Mouse (Mus musculus): Measurements from ENCODE around the gene Rps6kb1.

Gene Rps6kb1

DNA sequence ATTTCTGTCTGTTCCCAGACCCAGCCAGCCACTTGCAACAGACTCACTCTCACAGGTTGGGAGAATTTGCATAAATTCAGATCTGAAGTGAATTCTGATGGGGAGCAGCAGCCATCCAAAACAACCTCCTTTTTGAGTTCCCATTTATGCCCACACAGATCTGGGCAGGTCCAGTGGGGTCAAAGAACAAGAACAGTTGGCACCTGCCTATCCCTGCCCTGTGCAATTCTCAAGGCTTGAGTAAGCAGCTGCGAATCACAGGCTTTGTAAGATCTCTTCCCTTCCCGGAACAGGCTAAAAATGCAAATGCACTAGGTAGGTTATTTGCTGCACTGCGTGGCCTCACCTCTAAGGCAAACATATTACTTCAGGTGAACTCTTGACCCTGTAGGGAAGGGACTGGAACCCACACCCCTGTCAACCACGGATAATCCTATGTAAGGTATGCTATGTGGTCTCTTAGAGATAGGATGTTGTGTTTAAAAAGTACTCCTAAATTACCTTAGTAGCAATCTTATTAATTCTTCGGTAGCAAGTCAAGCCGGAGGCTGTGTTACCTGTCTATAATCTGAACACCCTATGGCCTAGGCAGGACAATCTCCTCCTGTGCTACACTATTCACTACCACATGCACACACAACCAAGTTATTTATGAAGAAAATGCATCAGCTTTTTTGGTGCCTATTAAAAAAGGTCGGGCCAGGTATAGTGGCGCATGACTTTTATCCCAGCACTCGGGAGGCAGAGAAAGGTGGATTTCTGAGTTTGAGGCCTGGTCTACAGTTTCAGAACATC is 35.9 kb upstream of the Rps6kb1 start:
- DNase-seq (ENCODE audit: low spot score): peak; percentile 77

DNA sequence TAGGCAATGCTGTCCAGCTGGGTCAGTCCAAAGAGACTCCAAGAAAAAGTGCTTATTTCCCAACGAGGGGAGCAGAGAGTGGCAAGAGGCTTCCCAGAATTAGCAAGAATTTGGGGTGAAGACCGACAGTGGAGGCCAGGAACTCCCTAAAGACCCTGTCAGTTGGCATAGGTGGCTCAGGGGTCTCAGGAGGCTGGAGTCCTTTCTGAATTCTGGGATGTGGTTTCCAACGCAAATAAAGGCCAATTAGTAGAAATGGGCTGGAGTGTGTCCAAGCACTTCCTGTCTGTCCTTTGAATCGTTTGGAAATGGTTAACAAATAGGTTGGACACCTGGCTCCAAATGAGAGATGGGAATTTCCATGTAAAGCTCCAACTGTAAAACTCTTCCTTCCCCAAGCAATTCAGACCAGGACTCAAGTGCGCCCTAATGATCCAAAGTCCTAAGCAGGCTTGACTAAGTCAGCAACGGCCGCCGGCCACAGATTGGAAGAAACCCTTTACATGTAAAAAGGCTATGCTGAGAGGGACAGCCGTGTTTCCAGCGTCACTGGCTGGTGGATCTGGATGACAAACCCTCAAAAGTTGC is 35.2 kb upstream of the Rps6kb1 start:
- no peak for DNase-seq (ENCODE audit: low spot score)

DNA sequence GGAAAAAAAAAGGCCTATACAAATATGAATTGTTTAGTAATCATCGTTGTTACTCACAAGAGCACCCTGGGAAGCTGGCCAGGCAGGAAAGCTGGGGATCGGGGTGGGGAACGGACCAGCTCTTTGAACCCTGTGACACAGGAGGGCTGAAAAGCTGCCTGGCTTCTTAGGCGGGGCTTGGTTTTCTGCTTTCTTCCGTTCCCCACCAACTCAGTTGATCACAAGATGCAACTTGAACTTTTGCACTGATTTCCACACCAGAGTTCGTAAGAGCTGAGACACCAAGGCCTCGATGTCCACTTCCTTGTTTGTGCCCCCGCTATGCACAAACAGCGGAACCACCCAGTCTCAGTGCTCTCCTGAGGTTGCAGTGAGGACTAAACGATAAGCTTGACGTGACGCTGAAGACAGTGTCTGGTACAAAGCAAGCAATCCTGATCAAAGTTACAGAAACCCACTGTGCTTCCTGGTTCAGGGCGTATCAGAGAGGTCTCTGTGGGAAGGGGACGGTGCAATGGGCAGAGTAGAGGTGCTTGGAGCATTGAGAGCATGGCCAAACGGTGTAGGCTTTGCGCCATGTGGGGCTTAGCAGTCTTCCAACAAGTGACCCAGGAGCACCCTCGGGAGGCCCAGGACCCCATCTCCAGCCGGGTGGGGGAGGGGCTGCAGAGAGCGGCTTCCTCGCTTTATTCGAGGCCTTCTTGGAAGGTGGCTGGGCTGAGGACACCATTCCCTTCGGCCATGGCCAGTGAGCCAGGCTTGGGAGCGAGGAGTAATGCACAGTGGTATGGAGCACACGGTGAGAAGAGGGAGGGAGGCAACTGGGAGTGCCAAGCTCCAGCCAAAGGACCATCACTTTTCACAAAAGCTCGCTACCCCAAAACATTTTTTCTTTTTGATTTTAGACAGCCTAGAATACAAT is 34.5 kb upstream of the Rps6kb1 start:
- DNase-seq (ENCODE audit: low spot score): peak; percentile 72

DNA sequence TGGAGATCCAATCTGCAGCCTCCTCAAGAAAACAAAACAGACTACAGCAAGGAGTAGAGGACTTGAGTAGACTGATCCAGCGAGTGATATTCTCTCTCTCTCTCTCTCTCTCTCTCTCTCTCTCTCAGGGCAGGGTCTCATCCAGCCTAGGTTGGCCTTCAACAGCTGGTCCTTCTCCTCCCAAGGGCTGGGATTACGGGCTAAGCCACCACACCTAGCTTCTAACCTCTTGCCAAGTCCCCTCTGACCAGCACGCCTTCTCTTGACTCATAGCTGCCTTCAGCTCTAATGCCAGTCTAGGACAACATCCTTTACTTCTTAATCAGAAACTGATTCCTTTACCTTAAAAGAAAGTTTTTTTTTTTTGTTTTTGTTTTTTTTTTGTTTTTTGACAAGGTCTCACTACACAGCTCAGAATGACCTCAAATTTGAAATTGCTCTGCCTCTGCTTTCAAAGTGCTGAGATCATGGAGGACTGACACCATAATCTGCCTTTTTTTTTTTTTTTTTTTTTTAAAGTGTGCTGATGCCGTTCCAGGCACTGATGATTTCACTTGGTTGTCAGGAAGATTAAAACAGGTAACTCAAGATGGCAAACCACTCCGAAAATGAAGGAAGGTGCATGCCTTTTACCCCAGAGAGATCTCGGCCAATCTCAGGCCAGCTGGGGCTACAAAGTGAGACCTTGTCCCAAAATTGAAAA is 33.7 kb upstream of the Rps6kb1 start:
- DNase-seq (ENCODE audit: low spot score): no peak

DNA sequence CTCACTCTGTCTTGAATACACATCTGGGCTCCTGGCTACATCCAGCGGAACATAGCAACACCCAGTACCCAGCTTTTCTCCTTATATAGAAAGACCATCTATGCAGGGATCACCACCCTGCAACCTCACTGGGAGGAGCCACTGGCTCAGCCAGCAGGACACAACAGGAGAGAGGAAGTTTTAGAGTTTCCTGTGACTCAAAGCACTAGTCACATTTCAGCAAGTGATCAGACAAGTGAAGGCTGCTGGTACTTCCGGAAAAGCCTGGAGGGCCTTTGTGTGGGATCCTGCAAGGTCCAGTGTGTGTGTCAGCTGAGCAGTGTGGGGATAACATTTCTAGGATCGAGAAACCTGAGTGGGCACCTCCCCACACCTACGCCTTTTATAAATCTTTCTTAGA is 32.6 kb upstream of the Rps6kb1 start:
- DNase-seq (ENCODE audit: low spot score): peak; percentile 49

DNA sequence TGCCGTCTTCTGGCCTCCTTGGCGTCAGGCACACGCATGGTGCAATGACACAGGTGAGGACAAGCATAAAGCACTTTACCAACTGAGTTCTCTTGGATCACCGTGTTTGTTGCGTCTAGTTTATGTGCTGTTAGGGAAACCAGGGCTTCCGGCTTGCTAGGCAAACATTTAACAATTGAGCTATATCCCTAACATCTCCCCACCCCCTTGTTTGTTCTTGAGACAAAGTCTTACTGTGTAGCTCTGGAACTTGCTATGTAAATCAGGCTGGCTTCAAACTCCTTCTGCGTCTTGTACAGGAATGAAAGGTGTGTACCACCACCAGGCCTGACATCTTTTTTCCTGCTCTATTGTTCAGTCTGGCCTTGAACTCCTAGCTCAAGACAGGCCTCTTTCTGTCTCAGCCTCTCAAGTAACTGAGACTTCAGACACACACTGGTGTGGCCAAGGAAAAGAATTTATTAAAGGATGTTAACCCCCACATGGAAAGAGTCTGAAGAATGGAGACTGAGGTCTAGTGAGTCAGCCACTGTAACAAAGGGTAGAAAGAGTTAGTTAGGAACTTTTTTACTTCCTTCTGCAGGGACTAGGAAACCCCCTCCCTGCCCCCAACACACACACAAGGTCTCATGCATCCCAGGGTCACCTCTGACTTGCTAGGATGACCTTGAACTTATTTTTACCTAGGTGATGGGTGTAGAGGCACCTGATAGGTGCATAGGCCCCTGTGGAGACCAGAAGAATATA is 31.2 kb upstream of the Rps6kb1 start:
- peak; percentile 64 for DNase-seq (ENCODE audit: low spot score)

DNA sequence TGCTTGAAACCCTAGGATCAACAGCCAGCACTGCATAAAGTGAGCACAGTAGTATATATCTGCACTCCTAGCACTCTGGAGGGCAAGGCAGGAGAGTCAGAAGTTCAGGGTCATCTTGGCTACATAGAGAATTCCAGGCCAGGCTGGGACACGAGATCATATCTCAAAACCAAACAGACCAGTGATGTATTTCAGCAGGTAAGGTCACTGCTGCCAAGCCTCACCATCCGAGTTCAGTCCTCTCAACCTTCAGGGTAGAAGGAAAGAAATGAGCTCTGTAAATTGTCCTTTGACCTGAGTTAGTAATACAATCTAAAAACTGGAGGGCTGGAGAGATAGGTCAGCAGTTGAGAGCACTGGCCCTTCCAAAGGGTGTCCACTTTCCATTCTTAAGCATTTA is 29.8 kb upstream of the Rps6kb1 start:
- DNase-seq (ENCODE audit: low spot score): peak; percentile 49

DNA sequence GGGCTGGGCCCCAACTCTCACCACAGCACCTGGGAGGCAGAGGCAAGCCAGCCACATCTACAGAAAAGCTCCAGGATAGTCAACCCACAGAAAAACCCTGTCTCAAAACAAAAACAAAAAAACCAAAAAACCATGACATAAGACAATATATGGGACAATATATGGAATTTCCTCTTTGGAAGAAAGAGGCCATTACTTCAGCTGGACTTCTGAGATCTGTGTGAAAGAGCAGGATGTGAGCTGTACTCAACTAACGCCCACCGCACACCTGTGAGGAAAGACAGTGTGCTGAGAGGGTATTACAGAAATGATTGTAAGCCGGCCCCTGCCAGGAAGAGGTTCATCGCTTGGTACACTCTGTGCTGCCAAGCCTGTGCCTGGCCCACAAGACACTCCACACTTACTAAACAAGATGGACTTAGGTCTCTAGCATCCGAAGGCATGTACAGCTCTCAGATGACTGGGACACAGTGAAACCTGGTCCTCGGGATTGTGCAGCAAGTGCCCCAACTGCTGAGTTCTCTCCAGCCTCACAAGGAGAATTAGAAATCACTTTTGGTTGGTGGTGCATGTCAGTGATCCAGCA is 29.1 kb upstream of the Rps6kb1 start:
- DNase-seq (ENCODE audit: low spot score): no peak

DNA sequence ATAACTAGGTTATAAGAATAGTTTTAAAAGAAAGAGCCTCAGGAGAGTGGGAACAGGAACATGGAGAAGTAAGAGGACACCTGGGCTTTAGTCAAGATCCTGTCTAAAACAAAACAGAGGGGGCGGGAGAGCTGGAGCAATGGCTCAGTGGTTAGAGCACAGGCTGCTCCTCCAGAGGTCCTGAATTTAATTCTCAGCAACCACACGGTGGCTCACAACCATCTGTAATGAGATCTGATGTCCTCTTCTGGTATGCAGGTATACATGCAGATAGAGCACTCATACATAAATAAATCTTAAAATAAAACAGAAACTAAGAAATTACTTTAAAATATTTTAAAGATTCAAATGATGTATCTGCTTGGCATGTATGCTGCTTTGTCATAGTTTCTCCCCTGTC is 28.0 kb upstream of the Rps6kb1 start:
- DNase-seq (ENCODE audit: low spot score): no peak

DNA sequence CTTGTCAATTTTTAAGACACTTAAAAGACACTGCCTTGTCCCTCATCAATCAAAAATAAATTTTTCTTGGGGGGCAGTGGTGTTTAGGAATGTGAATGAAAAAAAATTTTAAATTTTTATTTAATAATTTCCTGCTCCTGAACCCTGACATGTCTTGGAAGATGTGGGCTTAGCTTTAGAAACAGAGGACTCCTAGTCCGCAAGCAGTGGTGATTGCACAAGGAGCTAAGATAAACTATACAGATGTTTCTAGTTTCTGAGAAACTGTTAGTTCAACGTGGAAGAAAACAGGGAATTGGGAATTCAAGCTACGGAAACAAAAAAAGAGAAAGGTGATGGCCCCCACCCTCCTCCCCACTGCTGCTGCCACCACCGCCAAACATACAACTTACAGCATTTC is 27.3 kb upstream of the Rps6kb1 start:
- DNase-seq (ENCODE audit: low spot score): no peak

DNA sequence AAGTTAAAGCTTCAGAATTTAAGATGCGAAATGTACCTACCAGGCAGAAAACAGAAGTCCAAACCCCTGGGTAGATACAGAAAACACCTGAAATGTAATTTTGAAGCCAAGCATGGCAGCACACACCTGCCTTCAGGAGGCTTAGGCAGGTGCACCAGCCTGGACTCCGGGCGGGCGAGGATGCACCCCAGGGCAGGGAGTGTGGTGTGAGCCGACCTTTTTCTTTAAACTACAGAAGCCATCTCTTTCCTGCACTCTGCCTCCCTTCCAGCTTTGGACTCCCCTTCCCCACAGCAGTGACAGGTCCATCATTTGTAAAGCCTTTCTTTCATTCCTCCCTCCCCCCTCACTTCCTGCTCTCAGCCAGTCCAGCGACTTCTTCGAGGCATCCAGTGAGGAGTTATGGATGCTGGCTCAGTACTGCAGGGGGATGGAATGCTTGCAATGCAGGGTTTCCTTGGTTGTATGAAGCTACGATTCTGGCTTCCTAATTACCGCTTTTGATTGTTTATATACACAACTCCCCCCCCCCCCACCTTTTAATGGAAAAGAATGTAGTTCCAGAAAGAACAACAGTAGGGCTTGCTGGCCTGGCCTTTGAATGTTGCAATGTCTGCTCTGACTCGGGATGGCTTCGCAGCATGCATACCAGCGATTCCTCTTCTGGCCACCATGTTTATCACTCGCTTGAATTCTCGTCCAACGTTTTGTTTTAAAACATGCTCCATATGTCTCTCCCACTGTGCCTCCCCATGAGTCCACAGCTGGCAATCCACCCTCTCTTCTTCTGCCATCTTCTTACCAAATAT is 26.6 kb upstream of the Rps6kb1 start:
- DNase-seq (ENCODE audit: low spot score): peak; percentile 53

DNA sequence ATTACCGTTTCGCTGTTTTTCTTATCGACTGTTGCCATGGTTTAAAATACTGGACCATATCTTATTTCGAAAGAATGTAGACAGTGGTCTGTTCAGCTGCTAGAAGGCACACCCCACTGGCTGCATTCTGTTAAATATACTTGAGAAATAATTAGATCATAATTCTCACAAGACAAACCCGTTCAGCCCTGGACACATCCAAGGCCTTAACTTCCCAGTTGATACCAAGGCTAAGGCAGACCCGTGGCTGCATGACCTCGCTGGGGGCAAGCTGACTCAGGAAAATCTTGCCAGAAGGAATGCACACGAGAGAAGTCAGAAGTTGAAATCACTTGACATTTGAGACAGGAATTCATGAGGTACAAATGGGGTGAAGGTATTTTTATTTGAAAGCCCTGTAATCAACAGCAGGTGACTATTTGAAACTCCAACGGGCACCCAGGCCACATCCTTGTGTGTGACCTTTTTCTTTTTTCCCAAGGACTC is 25.7 kb upstream of the Rps6kb1 start:
- peak; percentile 69 for DNase-seq (ENCODE audit: low spot score)

DNA sequence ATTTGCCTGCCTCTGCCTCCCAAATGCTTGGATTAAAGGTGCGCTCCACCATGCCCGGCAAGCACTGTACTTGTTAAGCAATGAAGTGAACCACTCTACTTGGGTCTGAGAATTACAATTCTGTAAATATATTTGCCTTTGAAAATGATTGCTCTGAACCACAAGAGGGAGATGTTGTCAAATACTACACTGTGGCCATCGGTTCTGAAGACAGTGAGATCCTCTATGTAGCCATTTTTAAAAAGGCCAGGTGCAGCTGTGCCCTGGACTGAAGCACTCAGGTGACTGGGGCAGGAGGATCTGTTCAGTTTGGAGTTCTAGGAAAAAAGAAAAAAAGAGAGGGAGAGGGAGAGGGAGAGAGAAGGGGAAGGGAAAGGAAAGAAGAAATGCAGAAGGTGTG is 23.8 kb upstream of the Rps6kb1 start:
- no peak for DNase-seq (ENCODE audit: low spot score)

DNA sequence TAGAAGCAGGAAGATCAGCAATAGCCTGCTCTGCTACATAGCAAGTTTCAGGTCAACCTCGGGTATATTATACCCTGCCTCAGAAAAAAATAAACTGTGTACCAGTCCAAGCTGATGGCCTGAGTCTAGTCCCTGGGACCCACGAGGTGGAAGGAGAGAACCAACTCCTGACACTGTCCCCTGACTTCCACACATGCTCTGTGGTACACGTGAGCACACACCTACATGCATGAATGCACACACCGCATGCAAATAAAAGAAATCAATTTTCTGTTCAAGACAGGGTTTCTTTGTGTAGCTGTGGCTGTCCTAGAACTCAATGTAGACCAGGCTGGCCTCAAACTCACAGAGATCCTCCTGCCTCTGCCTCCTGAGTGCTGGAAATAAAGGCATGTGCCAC is 13.7 kb upstream of the Rps6kb1 start:
- no peak for DNase-seq (ENCODE audit: low spot score)

DNA sequence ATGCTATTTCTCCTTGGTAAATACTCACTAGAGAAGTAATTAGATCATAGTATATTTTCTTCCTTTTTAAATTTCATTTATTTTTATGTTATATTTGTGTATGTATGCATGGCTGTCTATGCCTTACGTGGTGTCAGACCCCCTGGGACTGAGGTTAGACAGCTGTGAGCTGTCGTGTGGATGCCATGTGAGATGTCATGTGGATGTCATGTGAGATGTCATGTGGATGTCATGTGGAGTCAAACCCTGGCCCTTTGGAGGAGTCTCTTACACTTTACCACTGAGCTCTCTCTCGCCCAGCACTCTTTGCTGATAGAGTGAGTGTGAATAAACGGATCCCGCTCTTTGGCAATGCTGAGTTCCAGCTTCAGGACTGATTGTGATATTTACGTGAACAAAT is 8.9 kb upstream of the Rps6kb1 start:
- DNase-seq (ENCODE audit: low spot score): no peak

DNA sequence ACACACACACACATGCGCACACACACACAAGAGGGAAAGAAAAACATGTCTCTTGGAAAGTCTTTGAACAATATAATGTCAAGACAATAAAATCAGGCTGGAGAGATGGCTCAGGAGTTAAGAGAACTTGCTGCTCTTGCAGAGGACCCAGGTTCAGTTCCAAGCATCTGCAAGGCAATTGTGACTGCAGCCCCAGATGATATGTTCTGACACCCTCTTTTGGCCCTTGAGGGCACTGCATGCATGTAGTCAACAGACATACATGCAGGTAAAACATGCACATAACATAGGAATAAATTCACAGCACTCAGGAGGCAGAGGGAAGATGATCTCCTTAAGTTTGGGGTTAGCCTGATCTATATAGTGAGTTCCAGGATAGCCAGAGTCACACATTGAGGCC is 2.8 kb upstream of the Rps6kb1 start:
- no peak for DNase-seq (ENCODE audit: low spot score)

DNA sequence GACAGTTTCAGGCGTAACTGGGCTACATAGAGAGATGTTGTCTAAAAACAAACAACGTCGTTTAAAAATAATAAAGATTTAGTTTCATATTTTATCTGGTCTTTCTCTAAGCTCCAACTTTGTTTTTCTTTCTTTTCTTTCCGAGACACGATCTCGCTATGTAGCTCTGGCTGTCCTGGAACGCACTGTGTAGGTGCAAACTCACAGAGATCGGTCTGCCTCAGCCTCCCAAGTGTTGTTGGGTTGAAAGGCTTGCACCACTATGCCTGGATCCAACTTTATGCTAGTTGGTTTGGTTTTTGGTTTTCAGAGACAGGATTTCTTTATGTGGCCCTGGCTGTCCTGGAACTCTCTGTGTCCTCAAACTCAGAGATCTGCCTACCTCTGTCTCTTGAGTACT is 951 bp upstream of the Rps6kb1 start:
- no peak for DNase-seq (ENCODE audit: low spot score)

DNA sequence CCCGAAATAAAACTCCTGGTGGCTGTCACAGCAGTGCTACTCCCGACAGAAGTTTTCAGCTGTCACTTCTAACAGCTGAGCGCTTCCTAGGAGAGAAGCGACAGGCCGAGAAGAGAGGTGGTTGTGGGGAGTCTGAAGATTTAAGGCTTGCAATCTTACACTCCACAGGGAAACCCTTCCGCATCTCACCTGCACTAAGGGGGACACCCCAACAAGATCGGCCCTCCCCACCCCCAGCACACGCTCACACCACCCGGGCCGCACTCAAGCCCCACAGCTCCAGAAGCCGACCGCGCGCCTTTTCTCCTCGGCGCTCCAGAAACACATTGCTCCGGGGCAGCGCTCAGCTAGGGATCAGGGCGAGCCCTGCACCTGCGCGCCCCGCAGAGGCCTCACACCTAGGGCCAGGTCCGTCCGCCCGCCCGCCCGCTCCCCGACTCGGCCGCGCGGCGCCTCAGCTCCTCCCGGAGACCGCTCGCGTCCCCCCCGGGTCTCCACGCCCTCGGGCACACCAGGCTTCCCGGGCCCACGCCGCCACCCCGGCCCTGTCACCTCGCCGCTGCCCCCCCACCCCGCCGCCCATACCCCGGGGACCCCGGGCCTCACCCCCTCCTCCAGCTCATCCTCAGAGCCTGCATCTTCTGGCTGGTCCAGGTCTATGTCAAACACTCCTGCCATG is 506 bp downstream of the Rps6kb1 start:
- DNase-seq (ENCODE audit: low spot score): no peak

DNA sequence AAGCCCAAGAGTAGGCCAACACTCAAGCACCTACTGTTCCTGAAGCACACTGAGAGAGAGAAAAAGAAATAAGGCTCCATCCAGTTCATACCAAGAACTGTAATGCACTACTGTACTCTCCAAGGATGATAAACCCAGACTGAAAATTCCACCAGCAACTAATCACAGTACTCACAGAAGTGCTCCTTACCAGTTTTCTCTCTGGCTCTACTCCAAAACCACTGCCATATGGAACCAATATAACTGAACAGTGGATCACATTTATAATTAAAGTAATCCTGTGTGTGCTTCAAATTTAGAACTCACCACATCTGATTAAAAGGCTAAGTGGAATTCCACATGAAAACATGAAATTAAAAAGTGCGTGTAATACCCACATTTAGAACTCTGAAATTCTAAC is 1.8 kb downstream of the Rps6kb1 start:
- no peak for DNase-seq (ENCODE audit: low spot score)

DNA sequence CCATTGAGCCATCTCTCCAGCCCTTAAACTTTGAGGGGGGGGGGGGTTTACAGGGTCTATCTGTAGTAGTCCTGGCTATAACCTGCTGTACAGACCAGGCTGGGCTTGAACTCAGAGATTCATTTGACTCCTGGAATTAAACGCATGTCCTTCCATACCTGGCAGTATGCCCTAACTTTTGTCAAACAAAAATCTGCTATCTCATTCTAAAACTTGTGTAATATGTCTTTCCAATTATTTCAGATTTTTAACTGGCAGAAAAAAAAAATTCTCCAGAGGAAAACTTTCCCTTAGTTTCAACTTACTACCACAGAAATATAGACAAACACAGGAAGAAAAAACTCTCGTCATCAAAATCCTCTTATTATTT is 4.1 kb downstream of the Rps6kb1 start:
- DNase-seq (ENCODE audit: low spot score): no peak
